Mouse (Mus musculus) G1E (cell line): ENCODE data around the gene Tbp.

Experiments used
- CTCF ChIP-seq: IDR thresholded peaks from 2 replicates; pipeline ENCODE4 v1.5.1; 2012; ENCODE audit warnings: low read depth, low read length, inconsistent platforms, mixed read lengths
- GATA1 ChIP-seq: IDR thresholded peaks from 2 replicates; pipeline ENCODE4 v1.6.1; 2012; ENCODE audit warnings: borderline replicate concordance, low read length, inconsistent platforms, mixed read lengths
- GATA2 ChIP-seq: IDR thresholded peaks from 2 replicates; pipeline ENCODE4 v1.6.1; 2012; ENCODE audit warnings: low read depth, low read length, inconsistent platforms, borderline replicate concordance
- POLR2AphosphoS5 ChIP-seq: IDR thresholded peaks from 2 replicates; pipeline ENCODE4 v1.6.1; 2012; ENCODE audit warnings: low read depth, low read length, inconsistent platforms; ENCODE audit not compliant: insufficient replicate concordance
- TAL1 ChIP-seq: conservative IDR thresholded peaks from 2 replicates; pipeline ENCODE4 v1.6.1; 2012; ENCODE audit warnings: low read depth, low read length, inconsistent platforms, mixed read lengths

DNA sequence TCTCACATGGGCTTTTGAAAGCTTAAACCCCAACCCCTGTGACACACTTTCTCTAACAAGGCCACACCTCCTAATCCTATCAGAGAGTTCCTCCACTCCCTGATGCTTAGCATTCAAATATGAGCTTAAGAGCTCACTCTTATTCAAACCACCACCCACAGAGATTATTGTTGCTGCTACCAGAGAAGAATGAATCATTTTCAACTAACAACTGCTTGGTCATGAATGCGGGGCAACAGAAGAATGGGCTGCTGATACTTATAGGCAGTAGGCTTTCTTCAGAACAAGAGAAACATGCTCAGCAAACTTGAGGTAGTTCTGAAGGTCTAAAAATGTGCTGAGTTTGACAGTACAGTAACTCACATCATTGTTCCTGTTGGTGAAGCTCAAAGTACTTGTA lies 50.0 kb downstream of the Tbp start:
- TF ChIP-seq CTCF (no peak), POLR2AphosphoS5 (no peak), TAL1 (no peak), GATA1 (no peak), GATA2 (no peak)
